Mouse (Mus musculus) layer of hippocampus, postnatal 10 days (tissue): ENCODE measurements around the gene Phkb. TPM values are rescaled to one million over a fixed set of nuclear protein-coding genes. Genes with fewer than 3 reads are reported as not detected.

Experiments used
- DNase-seq, 2 experiments: peaks; one replicate each; pipeline ENCODE4 v3.0.0; 2021; ENCODE audit warnings: low spot score in 2 of 2
- total RNA-seq, 2 experiments: library from RNA; stranded (reverse); gene quantifications; 2 replicates each; pipeline ENCODE4 v1.2.3; 2021

Phkb gene
- total RNA-seq, 2 experiments from 2014 or later, result 32.5 to 34.7 TPM

GRCm38 (mm10) chr8:85937343-85937742, 96.6 kb downstream of the Phkb start:
- DNase-seq, result no peak

- no peak for DNase-seq
Measured at GRCm38 (mm10) chr8:85944820-85945219, 104.1 kb downstream of the Phkb start.

GRCm38 (mm10) chr8:85958391-85958790, 117.6 kb downstream of the Phkb start:
- DNase-seq, result no peak

- DNase-seq, result no peak
Measured at GRCm38 (mm10) chr8:85959880-85960279, 119.1 kb downstream of the Phkb start.

GRCm38 (mm10) chr8:85977588-85978077, 136.9 kb downstream of the Phkb start:
- no peak for DNase-seq

- DNase-seq, result no peak
Measured at GRCm38 (mm10) chr8:85992911-85993310, 152.2 kb downstream of the Phkb start.

- no peak for DNase-seq
Measured at GRCm38 (mm10) chr8:85993661-85994060, 152.9 kb downstream of the Phkb start.

GRCm38 (mm10) chr8:85995971-85996370, 155.2 kb downstream of the Phkb start:
- no peak for DNase-seq

GRCm38 (mm10) chr8:86006485-86006884, 165.7 kb downstream of the Phkb start:
- no peak for DNase-seq

GRCm38 (mm10) chr8:86016806-86017205, 176.0 kb downstream of the Phkb start:
- no peak for DNase-seq

- DNase-seq, result peak; percentile 32 to 53
Measured at GRCm38 (mm10) chr8:86028646-86029312, 188.0 kb downstream of the Phkb start.

GRCm38 (mm10) chr8:86029451-86029850, 188.7 kb downstream of the Phkb start:
- no peak for DNase-seq

- no peak for DNase-seq
Measured at GRCm38 (mm10) chr8:86034662-86035365, 194.1 kb downstream of the Phkb start.

GRCm38 (mm10) chr8:86035371-86035770, 194.6 kb downstream of the Phkb start:
- DNase-seq, result no peak

GRCm38 (mm10) chr8:86038462-86038861, 197.7 kb downstream of the Phkb start:
- DNase-seq, result no peak

GRCm38 (mm10) chr8:86042049-86042448, 201.3 kb downstream of the Phkb start:
- DNase-seq, result no peak

GRCm38 (mm10) chr8:86050882-86051281, 210.1 kb downstream of the Phkb start:
- DNase-seq, result no peak

- no peak for DNase-seq
Measured at GRCm38 (mm10) chr8:86052003-86052402, 211.2 kb downstream of the Phkb start.

- DNase-seq, result no peak
Measured at GRCm38 (mm10) chr8:86058618-86059017, 217.9 kb downstream of the Phkb start.

GRCm38 (mm10) chr8:86059130-86059529, 218.4 kb downstream of the Phkb start:
- DNase-seq, result no peak

GRCm38 (mm10) chr8:86063411-86063810, 222.7 kb downstream of the Phkb start:
- DNase-seq, result peak in 1 of 2 experiments; percentile 33

GRCm38 (mm10) chr8:86079433-86079832, 238.7 kb downstream of the Phkb start:
- no peak for DNase-seq

- DNase-seq, result peak in 1 of 2 experiments; percentile 28
Measured at GRCm38 (mm10) chr8:86083346-86083745, 242.6 kb downstream of the Phkb start.
